Mouse (Mus musculus): ENCODE results near the gene Ush1g.

DNA sequence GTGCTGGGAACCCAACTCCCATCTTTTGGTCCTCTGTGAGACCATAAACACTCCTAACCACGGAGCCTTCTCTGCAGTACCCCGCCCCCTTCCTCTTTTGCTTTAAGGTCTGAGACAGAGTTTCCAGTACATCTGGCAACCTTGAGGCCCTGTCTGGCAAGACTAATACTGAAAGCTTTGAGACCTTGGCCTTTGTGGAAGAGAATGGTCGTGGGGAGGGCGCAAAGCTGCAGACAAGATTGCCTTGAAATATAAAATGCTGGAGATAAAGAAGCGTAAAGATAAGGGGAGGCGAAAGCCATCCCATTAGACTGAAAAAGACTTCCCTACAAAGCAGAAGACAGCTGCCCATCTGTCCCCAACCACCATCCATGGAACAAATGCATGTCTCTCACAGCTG lies 46.3 kb downstream of the Ush1g start:
- TF ChIP-seq KAT2A (conservative IDR thresholded peaks at IDR 0.05; ENCODE audit: low read depth, low read length): no peak
- no peak for TF ChIP-seq POLR2AphosphoS2 (IDR thresholded peaks at IDR 0.05; ENCODE audit: low read length)
- no peak for TF ChIP-seq TBP (IDR thresholded peaks at IDR 0.05; ENCODE audit: low read depth, low read length)
- TF ChIP-seq MEF2A (IDR thresholded peaks at IDR 0.05; ENCODE audit: extremely low read depth, insufficient replicate concordance, low read depth, low read length, poor library complexity, severe bottlenecking): no peak
- no peak for TF ChIP-seq ZMIZ1 (IDR thresholded peaks at IDR 0.05; ENCODE audit: low read depth, low read length)
- TF ChIP-seq POLR2A (IDR thresholded peaks at IDR 0.05; ENCODE audit: control insufficient read depth in 1 of 2, insufficient read depth in 1 of 2, low read depth in 1 of 2, low read length in 2 of 2, poor library complexity in 1 of 2): no peak
- TF ChIP-seq POLR2AphosphoS5 (IDR thresholded peaks at IDR 0.05; ENCODE audit: borderline replicate concordance, low read depth, low read length): no peak
- TF ChIP-seq JUND (IDR thresholded peaks at IDR 0.05; ENCODE audit: low read depth, low read length): no peak

All from MEL (cell line).